Mouse (Mus musculus): ENCODE data around the gene Kat6b. TPM values are rescaled to one million over a fixed set of nuclear protein-coding genes. Genes with fewer than 3 reads are reported as not detected.

The Kat6b gene
- polyA plus RNA-seq, 1 experiment: 3.9 TPM

- Histone ChIP-seq H3K27me3 (ENCODE audit: control insufficient read depth, insufficient read depth, insufficient read length) (no peaks in the 10 kb centered on the region), H3K79me2 (ENCODE audit: control insufficient read depth, insufficient read depth) (no peaks in the 10 kb centered on the region), H3K4me3 (no peak overlapping the region), H3K4me2 (ENCODE audit: low read depth) (no peak overlapping the region), H3K36me3 (ENCODE audit: control insufficient read depth, insufficient read depth) (no peaks in the 10 kb centered on the region), H3ac (ENCODE audit: control insufficient read depth, insufficient read length) (no peak overlapping the region)
- TF ChIP-seq MAX (IDR thresholded peaks at IDR 0.05; ENCODE audit: low read depth) (no peak), MYOG (IDR thresholded peaks at IDR 0.05; ENCODE audit: control insufficient read depth in 1 of 3, insufficient read depth in 1 of 3, insufficient read length in 2 of 3, low read depth in 2 of 3) (no peak), E2F4 (IDR thresholded peaks at IDR 0.05; ENCODE audit: insufficient read depth) (no peak), TCF3 (IDR thresholded peaks at IDR 0.05; ENCODE audit: insufficient read length, low read depth) (no peak), CEBPB (IDR thresholded peaks at IDR 0.05; ENCODE audit: insufficient read depth, poor library complexity, severe bottlenecking) (no peak), POLR2A (IDR thresholded peaks at IDR 0.05; ENCODE audit: insufficient read length, low read depth) (no peak), USF1 (IDR thresholded peaks at IDR 0.05; ENCODE audit: low read depth) (no peak), MYOD1 (IDR thresholded peaks at IDR 0.05; ENCODE audit: control insufficient read depth in 1 of 3, insufficient read length in 2 of 3, low read depth in 2 of 3) (no peak), SRF (IDR thresholded peaks at IDR 0.05; ENCODE audit: control insufficient read depth, insufficient read length, low read depth) (no peak), POLR2AphosphoS2 (IDR thresholded peaks at IDR 0.05; ENCODE audit: insufficient read length, low read depth) (no peak), TCF12 (IDR thresholded peaks at IDR 0.05; ENCODE audit: insufficient read depth, poor library complexity, severe bottlenecking) (no peak), REST (IDR thresholded peaks at IDR 0.05; ENCODE audit: insufficient read depth, insufficient read length) (no peak)
These were observed 103.4 kb downstream of the Kat6b start for GRCm38 (mm10) chr14:21584468-21585135.

GRCm38 (mm10) chr14:21585491-21586251, 104.4 kb downstream of the Kat6b start:
- TF ChIP-seq SRF (IDR thresholded peaks at IDR 0.05; ENCODE audit: control insufficient read depth, insufficient read length, low read depth): no peak
- no peak for TF ChIP-seq POLR2AphosphoS2 (IDR thresholded peaks at IDR 0.05; ENCODE audit: insufficient read length, low read depth)
- no peak for TF ChIP-seq CEBPB (IDR thresholded peaks at IDR 0.05; ENCODE audit: insufficient read depth, poor library complexity, severe bottlenecking)
- TF ChIP-seq MYOG (IDR thresholded peaks at IDR 0.05; ENCODE audit: control insufficient read depth in 1 of 3, insufficient read depth in 1 of 3, insufficient read length in 2 of 3, low read depth in 2 of 3): no peak
- TF ChIP-seq MAX (IDR thresholded peaks at IDR 0.05; ENCODE audit: low read depth): no peak
- H3K27me3 ChIP-seq (ENCODE audit: control insufficient read depth, insufficient read depth, insufficient read length): no peaks in the 10 kb centered on the region
- H3K4me2 ChIP-seq (ENCODE audit: low read depth): no peak overlapping the region
- no peak overlapping the region for H3K4me3 ChIP-seq
- no peak overlapping the region for H3ac ChIP-seq (ENCODE audit: control insufficient read depth, insufficient read length)
- no peaks in the 10 kb centered on the region for H3K36me3 ChIP-seq (ENCODE audit: control insufficient read depth, insufficient read depth)
- H3K79me2 ChIP-seq (ENCODE audit: control insufficient read depth, insufficient read depth): no peaks in the 10 kb centered on the region

- Histone ChIP-seq H3K27me3 (ENCODE audit: control insufficient read depth, insufficient read depth, insufficient read length) (no peaks in the 10 kb centered on the region), H3K4me3 (no peak overlapping the region), H3ac (ENCODE audit: control insufficient read depth, insufficient read length) (no peak overlapping the region), H3K36me3 (ENCODE audit: control insufficient read depth, insufficient read depth) (no peaks in the 10 kb centered on the region), H3K79me2 (ENCODE audit: control insufficient read depth, insufficient read depth) (no peaks in the 10 kb centered on the region), H3K4me2 (ENCODE audit: low read depth) (peak overlapping the region; percentile 47)
- TF ChIP-seq POLR2AphosphoS2 (IDR thresholded peaks at IDR 0.05; ENCODE audit: insufficient read length, low read depth) (no peak), USF1 (IDR thresholded peaks at IDR 0.05; ENCODE audit: low read depth) (no peak), TCF12 (IDR thresholded peaks at IDR 0.05; ENCODE audit: insufficient read depth, poor library complexity, severe bottlenecking) (no peak), MYOD1 (IDR thresholded peaks at IDR 0.05; ENCODE audit: control insufficient read depth in 1 of 3, insufficient read length in 2 of 3, low read depth in 2 of 3) (peak; percentile 11 to 57 (median 24)), SRF (IDR thresholded peaks at IDR 0.05; ENCODE audit: control insufficient read depth, insufficient read length, low read depth) (no peak), POLR2A (IDR thresholded peaks at IDR 0.05; ENCODE audit: insufficient read length, low read depth) (no peak)
These were observed 105.4 kb downstream of the Kat6b start for GRCm38 (mm10) chr14:21586481-21587118.

GRCm38 (mm10) chr14:21587931-21588330, 106.7 kb downstream of the Kat6b start:
- Histone ChIP-seq H3K36me3 (ENCODE audit: control insufficient read depth, insufficient read depth) (no peaks in the 10 kb centered on the region), H3K4me3 (no peak overlapping the region), H3K79me2 (ENCODE audit: control insufficient read depth, insufficient read depth) (no peaks in the 10 kb centered on the region), H3ac (ENCODE audit: control insufficient read depth, insufficient read length) (no peak overlapping the region), H3K27me3 (ENCODE audit: control insufficient read depth, insufficient read depth, insufficient read length) (no peaks in the 10 kb centered on the region), H3K4me2 (ENCODE audit: low read depth) (no peak overlapping the region)
- no peak for TF ChIP-seq REST (IDR thresholded peaks at IDR 0.05; ENCODE audit: insufficient read depth, insufficient read length)
- TF ChIP-seq E2F4 (IDR thresholded peaks at IDR 0.05; ENCODE audit: insufficient read depth): no peak
- TF ChIP-seq MAX (IDR thresholded peaks at IDR 0.05; ENCODE audit: low read depth): no peak
- no peak for TF ChIP-seq SRF (IDR thresholded peaks at IDR 0.05; ENCODE audit: control insufficient read depth, insufficient read length, low read depth)
- no peak for TF ChIP-seq POLR2A (IDR thresholded peaks at IDR 0.05; ENCODE audit: insufficient read length, low read depth)
- TF ChIP-seq MYOG (IDR thresholded peaks at IDR 0.05; ENCODE audit: control insufficient read depth in 1 of 3, insufficient read depth in 1 of 3, insufficient read length in 2 of 3, low read depth in 2 of 3): no peak
- TF ChIP-seq TCF3 (IDR thresholded peaks at IDR 0.05; ENCODE audit: insufficient read length, low read depth): no peak
- TF ChIP-seq USF1 (IDR thresholded peaks at IDR 0.05; ENCODE audit: low read depth): no peak
- TF ChIP-seq POLR2AphosphoS2 (IDR thresholded peaks at IDR 0.05; ENCODE audit: insufficient read length, low read depth): no peak
- no peak for TF ChIP-seq TCF12 (IDR thresholded peaks at IDR 0.05; ENCODE audit: insufficient read depth, poor library complexity, severe bottlenecking)
- TF ChIP-seq CEBPB (IDR thresholded peaks at IDR 0.05; ENCODE audit: insufficient read depth, poor library complexity, severe bottlenecking): no peak
- TF ChIP-seq MYOD1 (IDR thresholded peaks at IDR 0.05; ENCODE audit: control insufficient read depth in 1 of 3, insufficient read length in 2 of 3, low read depth in 2 of 3): no peak

Data from myocyte (in vitro differentiated cells).